Mouse (Mus musculus) B cell, adult 2 months (primary cell): ENCODE measurements around the gene Ndufaf1.
"Not testable (repeated sequence)": the region's sequence is repeated elsewhere in the genome, so short reads cannot be mapped to it uniquely, and the experiment has no call there.

Source experiments
- DNase-seq, 2 experiments: peaks; one replicate each; pipeline ENCODE4 v3.0.0; 2022

Gene Ndufaf1

DNA sequence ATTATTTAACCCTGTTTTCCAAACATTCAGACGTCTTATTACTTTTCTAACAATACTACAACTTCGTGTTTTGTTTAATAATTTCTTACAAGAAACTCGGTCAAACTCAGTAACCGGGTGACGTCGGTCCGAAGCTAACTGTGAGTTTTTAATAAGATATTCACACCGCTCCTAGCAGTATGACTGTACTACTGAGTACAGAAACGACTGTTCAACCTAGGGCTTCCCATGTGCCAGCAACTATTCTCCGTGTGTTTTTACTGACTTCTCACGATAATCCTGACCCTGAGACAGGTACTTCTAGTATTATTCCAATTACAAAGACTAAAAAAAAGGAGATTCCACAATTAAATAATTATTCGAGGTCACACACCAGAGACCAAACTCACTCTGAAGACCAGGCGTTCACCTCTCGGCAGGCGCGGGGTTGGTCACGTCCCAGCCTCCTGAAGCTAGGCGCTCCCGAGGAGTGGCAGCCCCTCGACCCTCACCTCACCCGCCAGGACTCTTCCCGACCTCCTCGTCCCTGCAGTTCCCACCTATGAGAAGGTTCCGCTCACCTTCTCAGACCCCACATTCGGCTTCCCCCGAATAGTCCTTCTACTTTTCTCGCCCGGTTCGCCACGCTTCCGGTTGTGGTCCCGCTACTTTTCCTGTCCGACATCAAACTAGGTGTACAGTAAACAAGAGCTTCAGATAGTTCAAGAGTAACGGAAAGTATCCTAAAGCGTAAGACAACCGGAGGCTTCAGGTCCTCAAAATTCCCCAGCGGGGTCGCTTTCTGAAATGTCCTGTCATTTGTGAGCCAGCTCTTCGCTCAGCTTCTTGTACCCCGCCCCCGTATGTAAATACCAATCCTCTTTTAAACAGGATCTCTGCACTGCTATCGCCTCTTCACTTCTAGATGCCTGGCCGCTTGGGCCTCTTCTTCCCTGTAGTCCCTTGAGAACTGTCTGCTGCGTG, at the start of gene Ndufaf1:
Gene Ndufaf1 (minus strand): TSS at position 608 of the 963 bp plus-strand sequence.
- DNase-seq = peak; percentile 87 to 88

DNA sequence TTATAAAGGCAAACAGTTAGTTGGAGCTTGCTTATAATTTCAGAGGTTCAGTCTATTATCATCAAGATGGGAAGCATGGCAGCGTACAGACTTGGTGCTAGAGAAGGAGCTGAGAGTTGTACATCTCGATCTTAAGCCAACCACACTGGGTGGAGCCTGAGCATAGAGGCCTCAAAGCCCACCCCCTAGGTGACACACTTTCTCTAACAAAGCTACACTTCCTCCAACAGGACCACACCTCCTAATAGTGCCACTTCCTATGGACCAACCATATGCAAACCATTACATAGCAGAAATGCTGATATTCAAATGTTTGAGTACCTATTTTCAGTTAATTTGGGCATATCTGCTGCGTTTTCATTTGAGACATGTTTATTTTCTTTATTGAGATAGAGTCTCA, 47.4 kb upstream of the Ndufaf1 start:
- DNase-seq = no peak

DNA sequence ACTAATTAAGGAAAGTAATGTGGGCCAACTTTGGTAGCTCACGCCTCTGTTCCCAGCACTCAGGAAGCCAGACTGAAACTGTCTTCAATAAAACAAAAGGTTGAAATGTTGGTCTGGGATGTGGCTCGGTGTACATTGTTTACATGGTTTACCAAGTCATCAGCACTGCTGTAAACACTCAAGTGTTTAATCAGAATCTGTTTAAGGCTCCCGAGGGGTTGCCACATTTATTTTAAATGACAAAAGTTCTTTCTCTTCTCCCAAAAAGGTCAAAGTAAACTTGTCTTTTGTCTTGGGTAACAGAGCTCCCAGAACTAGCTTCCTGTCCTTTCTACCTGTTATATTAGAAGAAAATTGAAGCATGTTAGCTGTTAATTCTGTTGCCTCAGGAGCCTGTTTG, 45.0 kb upstream of the Ndufaf1 start:
- no peak for DNase-seq

DNA sequence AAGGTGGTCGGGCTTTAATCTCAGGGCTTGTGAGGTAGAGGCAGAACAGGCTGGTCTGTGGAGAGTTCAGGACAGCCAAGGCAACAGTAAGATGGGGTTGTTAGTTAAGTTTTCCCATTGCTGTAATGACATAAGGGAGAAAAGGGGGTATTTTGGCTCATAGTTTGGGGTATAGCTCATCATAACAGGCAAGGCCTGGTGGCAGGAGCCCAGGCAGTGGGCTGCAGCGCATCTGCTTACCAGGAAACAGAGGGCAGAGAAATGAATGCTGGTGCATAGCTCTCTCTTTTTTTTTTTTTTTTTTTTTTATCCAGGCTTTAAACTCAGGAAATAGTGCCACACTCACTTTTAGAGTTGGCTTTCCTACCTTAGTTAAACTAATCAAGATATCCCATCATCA, 40.5 kb upstream of the Ndufaf1 start:
- no peak for DNase-seq

DNA sequence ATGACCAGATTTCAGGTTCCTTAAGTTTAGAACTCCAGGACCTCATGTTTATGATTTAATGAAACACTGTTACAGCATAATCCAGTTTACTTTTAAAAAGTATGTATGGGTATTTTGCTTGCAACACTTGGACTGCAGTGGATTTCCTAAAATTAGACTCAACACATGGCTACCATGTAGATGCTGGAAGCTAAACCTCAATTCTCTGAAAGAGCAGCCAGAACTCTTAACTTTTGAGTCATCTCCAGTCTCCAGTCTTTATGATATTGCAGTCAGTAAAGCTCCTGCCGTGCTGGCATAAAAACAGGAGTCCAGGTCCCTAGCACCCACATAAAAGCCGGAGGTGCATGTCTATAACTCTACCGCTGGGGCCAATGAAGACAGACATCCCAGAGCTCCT, 37.3 kb upstream of the Ndufaf1 start:
- DNase-seq = no peak

DNA sequence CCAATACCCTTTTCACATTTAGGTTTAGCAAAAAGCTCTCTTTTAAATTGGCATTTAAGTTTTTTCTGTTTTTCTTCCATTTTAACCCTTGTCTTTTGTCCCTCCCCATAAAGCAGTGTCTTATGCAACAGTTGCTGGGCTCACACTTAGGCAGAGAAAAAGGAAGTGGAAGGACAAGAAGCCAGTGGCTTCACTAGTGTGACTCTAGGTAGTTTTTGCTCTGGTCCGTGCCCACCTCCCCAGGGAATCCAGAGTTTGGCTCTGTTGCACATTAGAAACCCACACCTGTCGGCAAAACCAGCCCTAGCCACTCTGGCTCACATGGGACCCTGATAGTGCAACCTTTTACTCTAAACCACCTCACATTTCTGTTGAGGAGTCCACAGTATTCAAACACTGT, 35.8 kb upstream of the Ndufaf1 start:
- DNase-seq = peak; percentile 58 to 70

DNA sequence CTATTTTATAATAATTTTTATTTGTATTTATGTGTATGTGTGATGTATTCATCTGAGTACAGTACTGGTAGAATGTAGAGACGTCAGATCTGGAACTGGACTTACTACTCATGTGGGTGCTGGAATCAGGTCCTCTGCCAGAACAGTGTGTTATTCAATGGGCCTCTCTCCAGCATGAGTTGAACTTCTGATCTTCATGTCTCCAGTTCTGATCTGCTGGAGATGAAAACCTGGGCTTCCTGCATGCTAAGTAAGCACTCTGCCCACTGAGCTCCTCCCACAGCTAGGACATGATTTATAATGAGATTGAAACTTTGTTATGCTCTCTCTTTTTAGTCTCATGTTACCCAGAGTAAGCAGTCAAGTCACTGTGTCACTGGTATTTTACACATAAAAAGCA, 33.5 kb upstream of the Ndufaf1 start:
- no peak for DNase-seq

DNA sequence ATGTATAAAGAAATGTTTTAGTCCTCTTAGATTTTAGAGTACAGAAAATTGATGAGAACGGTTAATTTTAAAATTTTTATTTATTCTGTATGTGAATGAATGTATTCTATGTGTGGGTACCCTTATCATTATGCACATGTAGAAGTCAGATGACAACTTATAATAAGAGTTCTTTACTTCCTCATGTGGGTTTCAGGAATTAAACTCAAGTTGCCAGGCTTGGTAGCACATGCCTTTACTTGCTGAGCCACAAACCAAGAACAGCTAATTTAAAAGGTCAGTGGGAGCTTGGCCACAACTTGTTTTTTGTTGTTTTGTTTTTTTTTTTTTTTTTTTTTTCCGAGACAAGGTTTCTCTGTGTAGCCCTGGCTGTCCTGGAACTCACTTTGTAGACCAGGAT, 32.2 kb upstream of the Ndufaf1 start:
- DNase-seq = no peak

DNA sequence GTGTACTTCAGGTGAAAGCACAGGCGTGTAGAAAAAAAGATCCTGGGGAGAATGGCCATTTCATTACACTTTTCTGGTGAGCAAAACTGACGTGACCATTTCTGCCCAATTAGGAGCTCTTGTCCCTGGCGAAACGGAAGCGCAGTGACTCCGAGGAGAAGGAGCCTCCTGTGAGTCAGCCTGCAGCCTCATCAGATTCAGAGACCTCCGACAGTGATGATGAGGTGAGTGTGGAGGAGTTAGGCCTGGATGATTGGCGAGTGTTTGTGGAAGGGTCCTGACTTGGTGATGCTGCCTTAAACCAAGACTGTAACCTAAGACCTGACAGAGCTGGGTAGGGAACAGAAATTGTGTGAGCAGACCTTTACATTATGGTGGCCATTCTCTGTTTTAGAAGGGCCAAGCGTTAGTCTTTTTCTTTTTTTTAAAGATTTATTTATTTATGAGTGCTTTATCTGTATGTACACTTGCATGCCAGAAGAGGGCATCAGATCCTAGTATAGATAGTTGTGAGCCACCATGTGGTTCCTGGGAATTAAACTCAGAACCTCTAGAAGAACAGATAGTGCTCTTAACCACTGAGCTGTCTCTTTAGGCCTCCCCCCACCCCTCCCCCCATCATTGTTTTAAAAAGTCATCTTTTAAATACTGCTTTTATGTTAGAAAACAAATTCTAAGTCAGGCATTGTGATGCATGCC, 29.5 kb upstream of the Ndufaf1 start:
- peak; percentile 9 to 21 for DNase-seq

DNA sequence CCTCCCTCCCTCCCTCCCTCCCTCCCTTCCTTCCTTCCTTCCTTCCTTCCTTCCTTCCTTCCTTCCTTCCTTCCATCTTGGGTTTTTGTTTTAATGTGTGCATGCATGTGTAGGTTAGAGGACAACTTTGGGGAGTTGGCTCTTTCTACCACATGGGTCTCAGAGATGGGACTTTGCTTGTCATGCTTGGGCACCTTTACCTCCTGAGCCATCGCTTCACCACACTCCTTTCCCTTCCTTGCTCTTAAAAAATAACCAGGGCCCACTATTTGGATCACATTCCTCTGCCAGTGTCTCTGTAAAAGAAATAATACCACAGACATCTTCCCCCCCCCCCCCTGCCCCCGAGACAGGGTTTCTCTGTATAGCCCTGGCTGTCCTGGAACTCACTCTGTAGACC, 21.1 kb upstream of the Ndufaf1 start:
- no peak for DNase-seq

DNA sequence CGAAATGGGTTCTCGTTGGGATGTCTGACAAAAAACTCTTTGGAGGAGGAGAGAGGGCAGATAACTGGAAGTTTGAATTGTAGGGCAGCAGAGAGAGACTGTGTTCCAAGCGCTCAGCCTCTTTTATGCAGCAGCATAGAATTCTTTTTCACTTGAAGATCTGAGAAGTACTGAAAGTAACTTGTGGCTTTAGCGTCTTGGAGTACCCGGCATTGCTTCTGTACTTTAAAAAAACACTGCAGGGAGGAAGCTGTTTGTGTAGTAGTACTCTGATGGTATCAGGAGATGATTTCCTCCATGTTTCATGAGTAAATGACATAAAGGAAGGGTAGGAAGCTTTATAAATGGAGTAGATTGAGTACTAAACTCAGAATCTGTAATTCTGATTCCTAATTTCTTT, 13.2 kb upstream of the Ndufaf1 start:
- DNase-seq = no peak

DNA sequence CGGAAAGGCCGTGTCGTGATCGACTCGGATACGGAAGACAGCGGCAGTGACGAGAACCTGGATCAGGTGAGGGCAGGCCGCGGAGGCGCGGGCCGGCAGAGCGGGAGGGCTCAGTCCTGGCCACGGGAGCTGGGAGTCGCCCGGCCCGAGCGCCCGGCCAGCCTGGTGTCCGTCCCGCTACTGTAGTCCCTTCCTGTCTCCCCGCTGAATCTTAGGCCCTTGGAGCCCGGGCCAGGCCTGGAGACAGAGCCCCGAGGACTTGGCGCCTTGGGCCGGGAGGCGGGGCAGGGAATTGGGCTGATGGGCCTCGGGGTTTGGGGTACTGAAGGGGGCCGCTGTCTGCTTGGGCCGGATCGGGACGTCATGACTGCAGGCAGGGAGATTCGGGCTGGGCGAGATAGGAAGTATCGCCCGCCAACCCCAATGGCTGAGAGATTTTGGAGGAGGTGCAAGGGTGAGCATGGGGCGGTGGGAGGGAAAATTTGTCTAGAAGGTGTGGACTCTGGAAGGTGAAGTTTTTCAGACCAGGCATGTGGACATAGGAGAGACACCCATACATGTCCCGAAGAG, 12.7 kb upstream of the Ndufaf1 start:
- peak in 1 of 2 experiments; percentile 48 for DNase-seq

DNA sequence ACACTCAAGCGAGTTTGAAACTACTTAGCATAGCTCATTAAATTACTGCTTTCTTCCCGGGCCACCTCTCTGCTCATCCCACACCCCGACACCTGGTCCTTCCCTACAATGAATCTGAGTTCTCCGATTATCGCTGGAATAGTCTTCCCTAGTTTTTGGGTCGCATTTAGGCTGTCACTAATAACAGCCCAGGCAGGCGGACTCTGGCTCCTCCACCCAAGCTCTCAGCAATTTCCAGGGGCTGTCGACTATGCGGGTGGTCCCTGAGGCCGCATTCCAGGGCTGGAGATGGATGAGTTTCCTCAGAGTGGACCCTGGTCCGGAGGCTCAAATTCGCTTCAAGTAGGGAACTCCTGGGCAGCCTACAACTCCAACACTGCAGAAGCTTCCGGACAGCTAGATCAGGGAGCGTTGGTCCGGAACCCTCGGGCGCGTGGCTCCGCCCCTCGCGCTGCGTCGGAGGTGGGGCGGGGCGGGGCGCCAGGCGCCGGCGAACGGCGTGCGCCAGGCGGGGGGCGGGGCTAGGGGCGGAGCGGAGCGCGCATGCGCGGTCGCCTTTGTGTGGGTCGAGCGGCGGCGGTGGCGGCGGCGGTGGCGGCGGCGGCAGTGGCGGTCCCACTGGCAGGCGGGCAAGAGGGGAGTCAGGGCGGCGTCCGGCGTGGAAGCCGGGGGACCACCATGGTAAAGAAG, 12.0 kb upstream of the Ndufaf1 start, which contains the start of gene Rtf1:
Gene Rtf1 (plus strand): TSS at position 544 of the 690 bp plus-strand sequence.
- DNase-seq = peak; percentile 98 to 99

DNA sequence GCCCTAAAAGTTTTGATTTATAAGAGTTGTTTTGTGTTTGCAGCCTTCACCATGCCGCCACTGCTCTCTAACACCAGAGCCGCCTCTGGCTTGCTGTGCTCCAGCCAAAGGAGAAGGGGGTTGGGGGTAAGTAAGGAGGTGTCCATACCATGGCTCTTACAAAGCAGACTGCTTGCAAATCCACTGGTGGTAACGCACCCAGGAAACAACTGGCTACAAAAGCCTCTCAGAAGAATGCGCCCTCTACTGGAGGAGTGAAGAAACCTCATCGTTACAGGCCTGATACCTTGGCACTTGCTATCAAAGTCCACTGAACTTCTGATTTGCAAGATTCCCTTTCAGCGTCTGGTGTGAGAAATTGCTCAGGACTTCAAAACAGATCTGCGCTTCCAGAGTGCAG, 6.4 kb upstream of the Ndufaf1 start:
- DNase-seq = peak; percentile 38 to 53

DNA sequence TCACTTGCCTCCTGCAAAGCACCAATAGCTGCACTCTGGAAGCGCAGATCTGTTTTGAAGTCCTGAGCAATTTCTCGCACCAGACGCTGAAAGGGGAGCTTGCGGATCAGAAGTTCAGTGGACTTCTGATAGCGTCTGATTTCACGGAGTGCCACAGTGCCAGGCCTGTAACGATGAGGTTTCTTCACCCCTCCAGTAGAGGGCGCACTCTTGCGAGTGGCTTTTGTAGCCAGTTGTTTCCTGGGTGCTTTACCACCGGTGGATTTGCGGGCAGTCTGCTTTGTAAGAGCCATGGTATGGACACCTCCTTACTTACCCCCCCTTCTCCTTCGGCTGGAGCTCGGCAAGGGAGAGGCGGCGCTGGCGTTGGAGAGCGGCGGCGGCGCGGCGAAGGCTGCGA, 3.1 kb upstream of the Ndufaf1 start:
- DNase-seq = not testable (repeated sequence)

DNA sequence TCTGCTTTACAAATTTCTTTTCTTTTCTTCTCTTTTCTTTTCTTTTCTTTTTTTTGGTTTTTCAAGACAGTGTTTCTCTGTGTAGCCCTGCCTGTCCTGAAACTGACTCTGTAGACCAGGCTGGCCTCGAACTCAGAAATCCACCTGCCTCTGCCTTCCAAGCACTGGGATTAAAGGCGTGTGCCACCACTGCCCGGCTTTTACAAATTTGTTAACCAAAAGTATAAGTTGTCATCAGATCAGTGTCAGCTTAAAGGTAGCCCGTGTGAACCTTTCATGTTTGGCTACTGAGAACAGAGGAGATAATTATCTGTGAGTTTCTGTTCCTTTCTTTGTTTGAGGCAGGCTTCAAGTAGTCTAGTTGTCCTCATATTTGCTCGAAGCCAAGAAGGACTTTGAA, 18.4 kb downstream of the Ndufaf1 start:
- no peak for DNase-seq

DNA sequence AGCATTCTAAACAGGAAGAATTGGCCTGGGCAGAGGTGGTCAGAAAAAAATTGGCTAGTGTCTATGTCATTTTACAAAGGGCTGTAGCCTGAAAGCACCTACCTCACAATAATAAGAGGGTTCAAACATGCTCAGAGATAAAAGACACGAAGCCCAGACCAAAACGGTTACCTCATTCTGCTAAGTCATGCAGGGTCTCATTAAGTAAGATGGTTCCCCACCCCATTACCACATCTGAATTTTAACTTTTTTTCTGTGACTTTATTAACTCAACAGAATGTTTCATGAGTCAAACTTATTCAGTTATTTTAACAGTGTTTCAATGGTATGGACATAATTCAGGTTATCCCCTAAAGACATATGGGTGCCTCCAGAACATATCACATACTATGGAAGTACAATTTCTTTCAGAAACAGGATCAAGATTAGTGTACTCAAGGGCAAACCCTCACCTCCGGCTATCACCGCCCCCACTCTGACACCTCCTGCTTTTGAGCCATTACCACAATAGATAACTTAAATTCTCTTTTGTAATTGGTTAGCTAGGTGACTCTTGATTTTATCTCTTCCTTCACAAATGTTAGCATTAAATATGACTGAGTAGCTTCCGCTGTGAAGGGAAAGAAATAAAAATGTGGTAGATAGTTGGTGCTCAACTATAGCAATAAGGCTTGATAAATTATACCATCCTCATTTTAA, 21.3 kb downstream of the Ndufaf1 start:
- DNase-seq = no peak

DNA sequence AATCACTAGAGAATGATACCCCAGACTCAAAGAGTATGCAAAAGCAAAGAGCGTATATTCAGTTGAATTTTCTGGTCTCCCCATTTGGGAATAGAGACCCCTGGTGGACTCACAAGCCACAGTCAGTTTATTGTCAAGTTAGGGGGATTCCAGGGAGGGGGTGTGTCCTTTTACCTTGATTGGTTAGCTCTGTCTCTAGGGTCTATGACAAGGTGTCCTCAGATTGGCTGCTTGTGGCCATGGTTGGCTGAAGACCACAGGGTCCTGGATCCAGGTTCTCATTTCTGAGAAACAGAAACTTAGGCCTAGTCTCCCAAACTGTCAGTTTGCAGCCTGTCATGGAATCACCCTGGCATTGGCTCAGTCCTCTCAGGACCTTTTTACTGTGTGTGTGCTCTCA, 25.8 kb downstream of the Ndufaf1 start:
- DNase-seq = peak; percentile 49 to 63

DNA sequence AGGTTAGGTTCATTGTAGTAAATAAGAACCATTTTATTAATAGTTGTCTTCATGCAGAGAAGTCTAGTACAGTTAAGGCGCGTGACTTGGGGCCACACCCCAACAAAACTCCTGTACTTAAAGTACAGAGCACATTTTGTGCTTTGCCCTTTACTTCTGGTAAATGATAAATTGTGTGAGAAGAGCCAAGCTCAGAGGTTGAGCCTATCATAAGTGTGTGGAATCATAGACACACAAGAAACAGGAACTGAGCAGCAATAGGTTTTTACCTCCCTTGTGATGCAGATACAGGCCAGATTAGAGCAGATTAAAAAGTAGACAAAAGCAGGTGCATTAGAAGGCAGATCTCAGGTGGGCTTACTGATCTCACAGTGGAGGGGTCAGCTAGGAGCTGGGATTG, 41.3 kb downstream of the Ndufaf1 start:
- no peak for DNase-seq

DNA sequence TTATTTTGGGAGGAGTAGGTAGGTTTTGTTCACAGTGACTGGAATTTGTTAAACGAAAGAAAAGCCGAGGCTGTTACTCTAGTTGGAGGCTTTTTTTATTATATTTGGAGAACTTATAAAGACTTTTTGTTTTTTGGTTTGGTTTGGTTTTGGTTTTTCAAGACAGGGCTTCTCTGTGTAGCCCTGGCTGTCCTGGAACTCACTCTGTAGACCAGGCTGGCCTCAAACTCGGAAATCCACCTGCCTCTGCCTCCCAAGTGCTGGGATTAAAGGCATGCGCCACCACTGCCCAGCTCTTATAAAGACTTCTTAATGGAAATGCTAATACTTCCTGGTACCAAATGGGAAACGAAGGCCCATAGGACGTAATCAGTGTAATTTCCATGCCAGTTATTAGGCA, 43.6 kb downstream of the Ndufaf1 start:
- DNase-seq = not testable (repeated sequence)

DNA sequence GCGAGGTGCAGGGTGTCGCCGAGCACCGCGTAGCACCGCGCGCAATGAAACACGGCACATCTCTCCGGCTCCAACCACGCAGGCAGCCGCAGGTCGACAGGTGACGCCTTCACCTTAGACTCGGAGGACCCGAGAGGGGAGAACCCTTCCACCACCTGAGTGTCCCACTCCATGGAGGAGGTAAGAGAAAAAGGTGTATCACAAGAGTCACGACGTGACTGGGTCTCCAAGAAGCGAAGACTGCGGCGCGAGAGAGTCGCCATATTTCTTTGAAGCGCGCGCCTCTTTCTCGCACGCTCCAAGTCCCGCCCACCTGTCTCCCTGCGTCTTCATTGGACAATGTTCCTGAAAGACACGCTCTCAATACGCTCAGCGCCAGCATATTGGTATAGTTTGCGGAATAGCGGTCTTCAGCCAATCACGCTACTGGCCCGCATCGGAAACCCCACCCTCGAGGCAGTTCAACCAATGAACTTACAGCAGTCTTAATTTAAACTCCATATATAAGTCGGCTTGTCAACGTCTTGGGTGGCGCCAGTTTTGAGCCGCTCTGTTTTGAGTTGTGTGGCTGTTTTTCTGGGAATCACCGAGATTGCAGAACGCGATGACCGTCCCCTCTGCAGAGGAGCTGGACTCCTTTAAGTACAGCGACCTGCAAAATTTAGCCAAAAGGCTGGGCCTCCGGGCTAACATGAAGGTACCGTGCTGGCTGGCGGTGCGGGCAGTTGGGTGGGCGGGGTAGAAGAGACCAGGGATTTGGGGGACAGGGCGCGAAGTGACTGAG, 44.2 kb downstream of the Ndufaf1 start, which contains the start of the genes Nusap1 and Oip5:
Gene Nusap1 (plus strand): TSS at position 100 of the 784 bp plus-strand sequence.
Gene Oip5 (minus strand): TSS at position 271 of the 784 bp plus-strand sequence.
- DNase-seq = peak; percentile 89 to 93
